ENCODE assay signal across 8 mouse cellular contexts in the genomic region with DNA sequence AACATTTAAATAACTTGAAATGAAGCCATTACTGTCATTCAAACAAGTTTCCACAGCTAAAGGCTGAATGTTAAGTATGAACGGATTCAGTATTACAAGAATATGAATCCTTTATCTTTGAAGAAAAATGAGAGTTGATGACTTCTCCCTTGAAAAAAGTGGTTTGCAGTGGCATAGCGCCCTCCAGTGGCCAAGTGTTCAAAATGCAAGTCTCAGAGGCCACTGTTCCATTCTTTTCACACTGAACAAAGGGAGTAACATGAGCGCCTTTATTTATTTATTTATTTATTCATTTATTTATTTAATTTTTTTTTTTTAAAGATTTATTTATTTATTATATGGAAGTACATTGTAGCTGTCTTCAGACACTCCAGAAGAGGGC.
A peak's percentile ranks its signal among the peaks of the same experiment; 100 is the strongest.
DNase-seq lines count a peak whose midpoint lies in the region; ATAC-seq and TF ChIP-seq lines count a peak whose summit lies in the region.

No protein-coding gene starts in this region.

- no peak overlapping the region for H3K27ac ChIP-seq in hindbrain, postnatal 0 days
- no peak overlapping the region for H3K27ac ChIP-seq in limb, embryonic 10.5 days

- H3K9ac ChIP-seq in hindbrain, postnatal 0 days (replicated peaks; ENCODE audit: low read length) = no peak overlapping the region

- H3K27me3 ChIP-seq in hindbrain, postnatal 0 days (ENCODE audit: insufficient read depth, low read length) = no peaks in the 10 kb centered on the region
- no peaks in the 10 kb centered on the region for H3K27me3 ChIP-seq in limb, embryonic 10.5 days (ENCODE audit: low read depth, poor library complexity, severe bottlenecking)

- H3K4me3 ChIP-seq in hindbrain, postnatal 0 days (ENCODE audit: low read length) = no peak overlapping the region
- H3K4me3 ChIP-seq in limb, embryonic 10.5 days = no peak overlapping the region

- TF ChIP-seq CTCF in hindbrain, postnatal 0 days (IDR thresholded peaks at IDR 0.05; ENCODE audit: low read depth) = peak; percentile 84

- WGBS in hindbrain, postnatal 0 days = 18% methylated on average over 3 of the region's 3 CpGs
- 29% methylated on average over 3 of the region's 3 CpGs for WGBS in limb, embryonic 10.5 days

- no peaks in the 10 kb centered on the region for H3K9me3 ChIP-seq in hindbrain, postnatal 0 days (ENCODE audit: low read length)
- no peaks in the 10 kb centered on the region for H3K9me3 ChIP-seq in limb, embryonic 10.5 days (replicated peaks)

- no peak overlapping the region for H3K4me2 ChIP-seq in hindbrain, postnatal 0 days (ENCODE audit: low read depth, low read length)

- ATAC-seq in hindbrain, postnatal 0 days = 0 out of 2 replicates have a peak, but pooled peaks have one; percentile 43
- ATAC-seq in erythroblast, adult 5-6 weeks (replicated peaks; ENCODE audit: low FRiP score, poor library complexity, severe bottlenecking) = no peak

- no peaks in the 10 kb centered on the region for H3K36me3 ChIP-seq in hindbrain, postnatal 0 days (ENCODE audit: insufficient read depth, low read length)
- H3K36me3 ChIP-seq in limb, embryonic 10.5 days = no peaks in the 10 kb centered on the region

- peaks cover 7% of the 10 kb centered on the region for H3K4me1 ChIP-seq in hindbrain, postnatal 0 days (ENCODE audit: insufficient read depth, low read length)
- peaks cover 13% of the 10 kb centered on the region; the same call in 1 of the 2 replicates for H3K4me1 ChIP-seq in limb, embryonic 10.5 days

- DNase-seq in ovary, postnatal 36 days (ENCODE audit: low spot score) = peak; percentile 73
- DNase-seq in ovary, adult 18-20 months (ENCODE audit: low spot score) = no peak
- peak; percentile 67 to 79 for DNase-seq in adrenal gland, adult 18-20 months (ENCODE audit: low spot score in 2 of 2)
- peak; percentile 88 for DNase-seq in embryo, embryonic 10.5 days (ENCODE audit: low spot score)
- DNase-seq in hindbrain, postnatal 0 days (ENCODE audit: low spot score) = peak; percentile 85
- peak; percentile 87 for DNase-seq in limb, embryonic 10.5 days (ENCODE audit: low spot score)
- DNase-seq in right cerebral cortex, postnatal 25 days = peak; percentile 77
